7 mouse cellular contexts compared by ENCODE assay signal in the genomic region with DNA sequence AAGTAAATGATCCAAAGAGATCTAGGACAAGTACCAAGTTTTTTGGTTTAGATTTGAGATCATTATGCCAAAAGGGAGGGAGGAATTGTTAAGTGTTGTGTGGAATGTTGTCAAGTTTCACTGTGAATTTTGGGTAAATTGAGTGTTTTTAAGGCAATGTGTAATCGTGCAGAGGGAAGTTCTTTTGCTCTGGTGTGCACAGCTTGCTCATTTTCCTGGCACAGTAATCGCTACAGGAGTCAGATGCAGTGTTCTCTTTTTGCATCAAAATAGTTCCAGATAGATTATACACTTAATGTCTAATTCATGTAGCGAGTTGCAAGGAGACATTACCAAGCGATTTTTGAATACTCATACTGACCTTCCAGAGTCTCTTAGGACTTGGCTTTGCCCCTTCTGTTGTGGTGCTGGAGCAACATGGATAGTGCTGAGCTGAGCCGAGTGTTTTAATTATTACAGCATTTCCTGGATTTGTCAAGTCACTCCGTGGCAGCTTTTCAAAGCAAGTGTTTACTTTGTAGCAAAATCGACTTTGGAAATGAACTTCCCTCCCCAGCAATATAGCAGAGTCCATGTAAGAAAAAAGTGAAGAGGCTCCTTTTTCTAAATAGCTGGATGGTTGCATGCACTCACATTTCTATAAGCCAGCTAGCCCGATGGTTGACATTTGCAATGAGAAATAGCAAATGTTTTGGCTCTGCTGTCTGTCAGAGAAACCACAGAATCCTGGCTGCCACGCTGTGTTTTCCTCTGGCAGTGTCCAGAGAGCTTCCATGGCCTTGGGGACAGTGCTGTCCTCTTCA.
DNase-seq lines count a peak whose midpoint lies in the region; ATAC-seq and TF ChIP-seq lines count a peak whose summit lies in the region.

No protein-coding gene starts in this region.

- 9% methylated on average over 9 of the region's 9 CpGs for WGBS in liver, adult 2 months
- WGBS in liver, embryonic 11.5 days = 51% methylated on average over 9 of the region's 9 CpGs
- WGBS in kidney, embryonic 16.5 days = 42% methylated on average over 9 of the region's 9 CpGs

- H3K27ac ChIP-seq in liver, adult 2 months (replicated peaks; ENCODE audit: insufficient read depth, low read depth, low read length) = no peak overlapping the region
- no peak overlapping the region for H3K27ac ChIP-seq in liver, embryonic 11.5 days (ENCODE audit: low read depth, low read length)
- no peak overlapping the region for H3K27ac ChIP-seq in kidney, embryonic 16.5 days (ENCODE audit: low read length)
- no peak overlapping the region for H3K27ac ChIP-seq in left cerebral cortex, adult 2 months

- no peaks in the 10 kb centered on the region for H3K27me3 ChIP-seq in liver, adult 2 months (ENCODE audit: control insufficient read depth, insufficient read depth, low read length)
- no peaks in the 10 kb centered on the region for H3K27me3 ChIP-seq in liver, embryonic 11.5 days (replicated peaks; ENCODE audit: control insufficient read depth, insufficient read depth, low read length)
- H3K27me3 ChIP-seq in kidney, embryonic 16.5 days (ENCODE audit: insufficient read depth, low read length) = no peaks in the 10 kb centered on the region

- no peak overlapping the region for H3K4me3 ChIP-seq in liver, adult 2 months (ENCODE audit: insufficient read depth, low read depth, low read length)
- no peak overlapping the region for H3K4me3 ChIP-seq in liver, embryonic 11.5 days (ENCODE audit: low read depth, low read length)
- H3K4me3 ChIP-seq in kidney, embryonic 16.5 days (ENCODE audit: low read length) = no peak overlapping the region
- H3K4me3 ChIP-seq in left cerebral cortex, adult 2 months = no peak overlapping the region

- peak; percentile 85 for DNase-seq in liver, adult 2 months (ENCODE audit: extremely low read depth, low read depth, low spot score)
- no peak for DNase-seq in liver, embryonic 11.5 days (ENCODE audit: low spot score)
- DNase-seq in gastrocnemius, postnatal 14 days = peak; percentile 20
- DNase-seq in ovary, postnatal 14 days (ENCODE audit: low spot score) = peak; percentile 5
- DNase-seq in left cerebral cortex, adult 2 months (ENCODE audit: extremely low spot score in 1 of 2, low spot score in 2 of 2) = no peak
- DNase-seq in testis, postnatal 10 days (ENCODE audit: low spot score) = no peak

- TF ChIP-seq POLR2A in liver, adult 2 months (IDR thresholded peaks at IDR 0.05; ENCODE audit: extremely low read depth, insufficient read depth, low read length) = no peak

- no peak for TF ChIP-seq CTCF in liver, adult 2 months (IDR thresholded peaks at IDR 0.05; ENCODE audit: low read depth, low read length)
- no peak for TF ChIP-seq CTCF in left cerebral cortex, adult 2 months (IDR thresholded peaks at IDR 0.05)

- no peaks in the 10 kb centered on the region for H3K79me2 ChIP-seq in liver, adult 2 months (ENCODE audit: control insufficient read depth, insufficient read depth, low read length)

- no peak for ATAC-seq in liver, embryonic 11.5 days (replicated peaks; ENCODE audit: low FRiP score)
- peak; percentile 69; the same call in 1 of the 2 replicates for ATAC-seq in kidney, embryonic 16.5 days (ENCODE audit: low FRiP score, low TSS enrichment)

- no peak overlapping the region for H3K9ac ChIP-seq in liver, adult 2 months (ENCODE audit: low read depth, low read length)
- no peak overlapping the region for H3K9ac ChIP-seq in liver, embryonic 11.5 days (ENCODE audit: low read depth, low read length)
- no peak overlapping the region for H3K9ac ChIP-seq in kidney, embryonic 16.5 days (replicated peaks; ENCODE audit: low read length)

- H3K36me3 ChIP-seq in liver, adult 2 months (ENCODE audit: control insufficient read depth, insufficient read depth, low read length) = no peaks in the 10 kb centered on the region
- no peaks in the 10 kb centered on the region for H3K36me3 ChIP-seq in liver, embryonic 11.5 days (ENCODE audit: control insufficient read depth, insufficient read depth, low read length)
- no peaks in the 10 kb centered on the region for H3K36me3 ChIP-seq in kidney, embryonic 16.5 days (ENCODE audit: insufficient read depth, low read length)

- intact Hi-C loops in gastrocnemius, postnatal 14 days (cut with DNase I; ENCODE audit: low total_unique reads) = no loop called here
- intact Hi-C loops in left cerebral cortex, adult 2 months (cut with DNase I) = no loop called here

- H3K4me1 ChIP-seq in liver, adult 2 months (ENCODE audit: control insufficient read depth, insufficient read depth, low read length) = peaks cover 6% of the 10 kb centered on the region
- no peaks in the 10 kb centered on the region; the same call in 1 of the 2 replicates for H3K4me1 ChIP-seq in liver, embryonic 11.5 days (replicated peaks; ENCODE audit: control insufficient read depth, insufficient read depth, low read length)
- H3K4me1 ChIP-seq in kidney, embryonic 16.5 days (ENCODE audit: insufficient read depth, low read length) = peaks cover 6% of the 10 kb centered on the region; the same call in 1 of the 2 replicates

- H3K4me2 ChIP-seq in liver, embryonic 11.5 days = no peak overlapping the region
- H3K4me2 ChIP-seq in kidney, embryonic 16.5 days (replicated peaks; ENCODE audit: low read depth, low read length) = no peak overlapping the region

- no peaks in the 10 kb centered on the region for H3K9me3 ChIP-seq in liver, embryonic 11.5 days (ENCODE audit: control insufficient read depth, low read length)
- no peaks in the 10 kb centered on the region for H3K9me3 ChIP-seq in kidney, embryonic 16.5 days (ENCODE audit: low read length)

Comparison
In these comparisons a context has a peak if more than half of its experiments do, and no peak if none do; other contexts are left out.
1. DNase-seq: peak in liver, adult 2 months (single experiment), gastrocnemius, postnatal 14 days (single experiment) and ovary, postnatal 14 days (single experiment); none in liver, embryonic 11.5 days (single experiment), left cerebral cortex, adult 2 months (0 of 2) and testis, postnatal 10 days (single experiment).